Mouse (Mus musculus): ENCODE measurements around the gene Rnf43.

Rnf43 gene

DNA sequence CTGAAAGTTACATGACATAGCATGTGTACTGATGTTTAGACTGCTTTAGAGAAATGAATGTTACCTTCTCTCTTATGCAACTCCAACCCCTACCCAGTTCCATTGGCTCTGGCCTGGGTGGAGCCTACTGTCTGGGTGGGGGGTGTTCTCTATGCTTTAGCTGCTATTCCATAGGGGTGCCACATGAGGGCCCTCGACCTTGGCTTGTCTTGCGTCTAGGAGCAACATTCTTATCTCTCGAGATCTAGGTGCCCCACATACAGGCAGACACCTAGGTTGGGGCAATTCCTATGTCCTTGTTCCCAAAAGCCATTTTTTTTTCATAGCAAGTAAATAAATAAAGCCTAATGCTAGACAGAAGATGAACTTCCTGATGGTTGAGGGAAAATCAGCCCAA is 97.1 kb downstream of the Rnf43 start:
- DNase-seq (ENCODE audit: low spot score) = peak; percentile 80

DNA sequence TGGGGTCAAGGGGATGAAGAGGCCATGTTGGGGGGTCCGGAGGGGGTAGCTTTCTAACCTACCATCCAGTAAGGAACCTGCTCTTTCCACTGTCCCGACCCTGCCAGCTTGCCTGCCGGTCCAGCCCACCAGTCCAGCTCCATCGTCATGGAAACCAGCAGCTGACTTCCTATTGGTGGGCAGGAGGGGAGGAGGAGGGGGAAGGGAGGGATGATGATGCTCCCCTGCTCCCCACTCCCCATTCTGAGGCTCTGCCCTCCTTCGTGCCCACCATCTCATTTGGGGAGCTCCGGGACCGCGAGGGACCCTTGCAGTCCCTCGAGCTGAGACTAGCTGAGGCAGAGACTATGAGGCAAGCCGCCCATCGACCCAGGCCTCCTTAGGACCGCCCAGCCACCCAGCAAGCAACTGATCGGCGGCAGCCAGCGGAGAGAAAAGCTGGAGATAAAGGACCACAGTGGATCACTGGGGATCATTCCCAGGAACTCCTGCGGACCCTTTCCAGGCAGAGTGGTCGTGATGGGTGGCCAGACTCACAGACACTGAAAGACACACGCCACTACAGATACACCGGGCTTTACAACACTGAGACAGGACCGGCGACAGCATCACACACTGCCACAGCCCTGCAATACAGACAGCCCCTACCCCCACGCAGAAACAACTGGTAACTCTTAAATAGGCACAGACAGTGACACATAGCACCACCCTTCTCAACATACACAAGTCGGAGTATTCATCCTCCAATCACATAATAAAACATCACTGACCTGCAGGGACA is 98.0 kb downstream of the Rnf43 start, which contains the start of gene Tspoap1:
Gene Tspoap1 (plus strand): TSS at position 241 of the 781 bp plus-strand sequence.
- DNase-seq (ENCODE audit: low spot score) = no peak

DNA sequence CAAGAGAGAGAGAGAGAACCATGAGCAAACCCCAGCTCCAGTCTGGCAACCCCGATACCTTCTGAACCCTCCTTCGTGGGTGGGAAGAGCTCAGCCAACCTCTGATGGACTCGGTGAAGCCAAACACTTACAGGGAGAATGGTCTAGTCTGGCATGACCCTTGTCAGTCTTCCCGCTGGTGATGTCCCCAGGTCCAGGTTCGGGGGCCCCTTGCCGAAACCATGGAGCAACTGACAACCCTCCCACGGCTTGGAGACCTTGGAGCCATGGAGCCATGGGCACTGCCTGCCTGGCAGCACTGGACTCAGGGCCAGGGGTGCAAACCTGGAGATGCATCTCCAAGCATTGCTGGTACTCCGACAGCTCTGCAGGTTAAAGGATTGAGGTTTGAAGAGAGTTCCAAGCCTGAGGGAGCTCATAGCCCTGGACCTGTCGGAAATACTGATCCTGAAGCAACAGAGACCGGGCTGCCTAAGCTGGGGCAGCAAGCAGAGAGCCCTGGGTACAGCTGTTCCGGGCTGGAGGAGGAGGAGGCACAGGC is 98.7 kb downstream of the Rnf43 start:
- no peak for DNase-seq (ENCODE audit: low spot score)

DNA sequence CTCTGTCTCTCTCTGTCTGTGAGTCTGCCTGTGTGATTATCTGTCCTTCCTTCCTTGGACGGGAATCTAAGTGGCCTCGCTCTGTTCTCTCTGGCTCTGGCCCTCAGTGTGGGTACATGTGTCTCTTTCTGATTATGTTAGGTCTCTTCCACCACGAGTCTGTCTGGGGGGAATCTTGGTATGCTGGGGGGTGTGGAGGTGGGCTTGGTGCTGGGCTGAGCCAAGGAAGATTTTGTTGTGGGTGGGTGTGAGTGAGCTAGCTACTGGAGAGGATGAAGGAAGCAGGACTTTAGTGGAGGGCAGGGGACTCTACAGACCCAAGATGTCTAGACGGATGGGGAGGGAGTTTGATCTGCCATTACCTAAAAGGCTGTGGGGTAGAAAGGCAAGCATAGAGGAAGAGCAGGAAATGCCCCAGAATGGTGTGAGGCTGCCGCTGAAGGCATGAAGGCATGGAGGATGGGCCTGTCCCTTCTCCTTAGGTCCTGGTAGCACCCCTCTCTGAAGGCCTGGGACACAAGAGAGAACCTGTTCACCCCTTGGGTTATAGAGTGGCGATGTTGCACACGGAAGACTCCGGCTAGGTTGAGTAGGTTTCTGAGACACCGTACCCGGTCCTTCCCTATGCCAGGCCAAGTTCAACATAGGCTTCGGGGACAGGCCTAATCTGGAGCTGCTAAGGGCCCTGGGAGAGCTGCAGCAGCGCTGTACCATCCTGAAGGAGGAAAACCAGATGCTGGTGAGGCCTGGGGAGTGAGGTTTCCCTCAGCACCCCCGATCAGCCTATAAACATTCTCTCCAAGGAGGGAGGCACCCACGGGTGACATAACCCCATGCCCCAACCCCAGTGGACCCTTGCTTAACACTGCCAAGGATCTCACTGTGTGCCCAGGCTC is 99.5 kb downstream of the Rnf43 start:
- no peak for DNase-seq (ENCODE audit: low spot score)

DNA sequence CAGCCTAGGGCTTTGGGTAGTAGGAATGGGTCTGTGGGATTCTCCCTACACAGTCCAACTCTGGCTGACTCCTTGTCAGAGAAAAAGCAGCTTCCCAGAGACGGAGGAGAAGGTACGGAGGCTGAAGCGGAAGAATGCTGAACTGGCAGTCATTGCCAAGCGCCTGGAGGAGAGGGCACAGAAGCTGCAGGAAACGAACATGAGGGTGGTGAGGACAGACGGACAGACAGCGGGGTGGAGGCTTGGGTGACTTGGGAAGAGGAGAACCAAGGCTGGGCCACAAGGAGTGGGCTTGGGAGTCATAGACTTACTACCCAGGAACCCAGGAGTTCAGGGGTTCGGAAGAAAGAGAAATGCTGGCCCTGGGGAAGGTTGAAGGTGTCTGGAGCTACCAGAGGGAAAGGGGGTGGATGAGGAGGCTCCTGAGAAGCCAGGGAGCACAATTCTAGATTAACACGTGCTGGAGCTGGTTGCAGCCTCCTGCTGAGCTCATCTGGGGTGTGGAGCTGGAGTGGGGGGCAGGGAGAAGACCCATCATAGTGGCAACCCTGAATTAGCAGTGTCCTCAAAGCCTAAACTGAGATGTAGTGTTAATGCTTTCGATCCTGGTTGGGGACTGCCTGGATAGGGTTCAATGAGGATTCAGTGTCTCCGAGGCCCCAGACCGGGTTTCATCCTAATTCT is 100.3 kb downstream of the Rnf43 start:
- DNase-seq (ENCODE audit: low spot score) = no peak

DNA sequence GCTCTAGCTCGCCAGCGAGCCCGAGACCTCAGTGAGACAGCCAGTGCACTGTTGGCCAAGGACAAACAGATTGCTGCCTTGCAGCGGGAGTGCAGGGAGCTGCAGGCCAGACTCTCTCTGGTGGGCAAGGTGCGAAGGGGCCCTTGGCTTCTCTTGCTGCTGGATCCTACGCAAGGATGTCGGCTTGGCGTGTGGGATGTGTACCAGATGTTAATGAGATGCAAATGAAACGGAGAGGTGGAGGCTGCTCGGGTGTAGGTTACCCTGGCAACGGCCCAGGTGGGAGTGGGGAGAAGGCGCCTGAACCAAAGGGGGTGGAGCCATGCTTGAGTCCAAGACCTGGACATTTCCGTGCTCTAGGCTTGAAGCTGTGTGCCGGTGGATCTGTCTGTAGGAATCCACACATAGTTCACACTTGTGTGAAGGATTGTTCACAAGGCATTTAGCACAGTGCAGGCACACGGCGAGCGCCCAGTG is 101.0 kb downstream of the Rnf43 start:
- DNase-seq (ENCODE audit: low spot score) = no peak

DNA sequence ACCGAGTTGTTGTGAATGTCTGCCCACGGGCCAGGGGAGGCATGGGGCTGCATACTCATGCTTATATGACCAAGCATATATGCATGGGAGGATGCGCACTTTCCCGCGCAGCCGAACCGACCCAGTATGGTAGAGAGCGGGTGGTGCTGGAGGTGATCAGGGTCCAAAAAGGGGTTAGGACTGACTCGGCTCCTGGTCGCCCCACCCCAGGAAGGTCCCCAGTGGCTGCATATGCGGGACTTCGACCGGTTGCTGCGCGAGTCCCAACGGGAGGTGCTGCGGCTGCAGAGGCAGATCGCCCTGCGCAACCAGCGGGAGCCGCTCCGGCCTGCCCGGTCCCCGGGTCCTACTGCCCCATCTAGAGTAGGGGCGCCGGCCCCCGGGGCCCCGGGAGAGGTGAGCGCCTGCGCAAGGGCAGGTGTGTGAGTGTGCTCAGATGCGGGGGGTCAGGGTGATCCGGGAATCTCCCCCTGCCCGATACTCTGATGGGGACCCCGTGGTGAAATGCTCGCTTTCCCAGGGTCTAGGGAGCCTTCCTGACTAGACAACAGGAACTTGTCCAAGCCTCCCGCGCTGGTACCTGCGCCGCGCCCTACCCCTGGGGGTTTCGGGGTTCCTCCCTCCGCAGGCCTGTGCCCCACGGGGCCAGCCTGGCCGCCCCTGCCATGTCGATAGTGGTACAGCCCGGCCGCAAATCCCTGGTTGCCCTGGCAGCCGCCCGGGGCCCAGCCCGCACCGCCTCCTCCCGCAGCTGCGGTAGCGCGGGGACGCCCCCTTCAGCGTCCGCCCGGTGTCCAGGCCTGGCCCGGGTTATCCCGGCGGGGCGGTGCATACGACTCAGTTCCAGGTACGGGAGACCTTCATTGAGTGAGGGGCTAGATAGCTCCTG is 101.7 kb downstream of the Rnf43 start:
- DNase-seq (ENCODE audit: low spot score) = no peak

DNA sequence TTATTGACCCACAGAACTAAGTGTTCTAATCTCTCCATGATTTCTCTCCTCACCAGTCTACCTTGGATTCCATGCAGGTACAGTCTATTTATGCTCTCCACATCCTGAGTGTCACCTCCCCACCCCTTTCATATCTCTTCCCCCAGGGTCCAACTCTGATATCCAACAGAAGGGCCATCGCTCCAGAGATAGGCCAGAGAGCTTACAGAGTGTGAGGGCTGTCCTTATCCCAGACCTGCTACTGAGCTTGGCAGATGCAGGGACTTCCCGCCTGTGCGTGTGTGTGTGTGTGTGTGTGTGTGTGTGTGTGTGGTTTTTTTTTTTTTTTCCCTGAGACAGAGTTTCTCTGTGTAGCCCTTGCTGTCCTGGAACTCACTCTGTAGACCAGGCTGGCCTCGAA is 106.2 kb downstream of the Rnf43 start:
- DNase-seq (ENCODE audit: low spot score) = no peak

DNA sequence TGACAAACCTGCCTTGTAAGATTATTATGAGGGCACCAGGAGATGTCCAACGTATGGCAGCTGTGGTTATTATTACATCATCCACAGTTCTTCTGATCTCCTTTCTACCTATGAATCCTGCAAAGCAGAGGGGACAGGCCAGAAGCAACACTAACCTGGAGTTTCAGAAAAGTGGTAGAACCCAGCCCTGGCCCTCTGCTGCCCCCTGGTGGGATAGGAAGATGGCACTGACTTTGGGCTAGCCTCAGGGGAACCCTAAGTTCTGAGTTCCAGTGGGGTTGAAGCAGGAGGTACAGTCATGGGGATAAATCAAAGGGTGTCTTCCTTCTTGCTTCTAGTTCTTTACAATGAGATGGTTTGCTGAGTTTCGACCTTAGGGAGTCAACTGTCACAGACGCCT is 108.5 kb downstream of the Rnf43 start:
- DNase-seq (ENCODE audit: low spot score) = peak; percentile 71

DNA sequence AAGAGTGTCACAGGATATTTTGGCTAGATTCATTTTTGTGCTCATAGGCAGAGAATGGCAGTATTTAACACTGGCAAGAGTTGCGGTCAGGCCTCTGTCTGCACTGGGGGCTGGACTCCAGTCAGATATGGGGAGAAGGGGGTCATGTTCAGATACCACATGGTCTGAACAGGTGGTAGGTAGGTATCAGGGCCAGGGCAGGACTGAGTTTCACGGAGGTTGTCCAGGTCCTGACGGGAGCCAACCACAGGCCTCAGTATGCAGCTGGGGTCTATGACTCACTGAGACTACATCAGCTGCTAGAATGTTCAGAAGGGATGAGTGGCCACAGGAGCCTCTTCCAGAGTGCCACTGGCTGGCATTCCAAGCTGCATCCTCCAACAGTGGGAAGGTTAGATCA is 109.8 kb downstream of the Rnf43 start:
- DNase-seq (ENCODE audit: low spot score) = no peak

DNA sequence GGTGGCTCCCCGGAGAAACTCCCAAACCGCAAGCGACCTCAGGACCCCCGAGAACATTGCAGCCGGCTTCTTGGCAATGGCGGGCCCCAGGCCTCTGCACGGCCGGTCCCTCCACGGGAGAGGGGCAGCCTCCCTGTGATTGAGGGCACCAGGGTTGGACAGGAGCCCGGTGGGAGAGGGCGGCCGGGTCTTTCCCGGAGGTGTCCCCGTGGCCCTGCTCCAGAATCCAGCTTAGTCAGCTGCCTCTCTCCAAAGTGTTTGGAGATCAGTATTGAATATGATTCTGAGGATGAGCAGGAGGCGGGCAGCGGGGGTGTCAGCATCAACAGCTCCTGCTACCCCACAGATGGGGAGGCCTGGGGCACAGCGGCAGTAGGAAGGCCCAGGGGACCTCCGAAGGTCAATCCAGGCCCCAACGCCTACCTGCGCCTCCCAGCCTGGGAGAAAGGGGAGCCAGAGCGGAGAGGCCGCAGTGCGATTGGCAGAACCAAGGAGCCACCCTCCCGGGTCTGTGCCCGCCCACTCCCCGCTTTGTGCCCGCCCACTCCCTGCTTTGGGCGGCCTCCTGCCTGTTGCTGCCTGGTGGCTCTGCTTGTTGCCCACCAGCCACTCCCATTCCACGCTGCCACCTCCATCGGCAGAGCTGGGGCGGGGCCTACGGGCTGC is 115.7 kb downstream of the Rnf43 start:
- DNase-seq (ENCODE audit: low spot score) = no peak

DNA sequence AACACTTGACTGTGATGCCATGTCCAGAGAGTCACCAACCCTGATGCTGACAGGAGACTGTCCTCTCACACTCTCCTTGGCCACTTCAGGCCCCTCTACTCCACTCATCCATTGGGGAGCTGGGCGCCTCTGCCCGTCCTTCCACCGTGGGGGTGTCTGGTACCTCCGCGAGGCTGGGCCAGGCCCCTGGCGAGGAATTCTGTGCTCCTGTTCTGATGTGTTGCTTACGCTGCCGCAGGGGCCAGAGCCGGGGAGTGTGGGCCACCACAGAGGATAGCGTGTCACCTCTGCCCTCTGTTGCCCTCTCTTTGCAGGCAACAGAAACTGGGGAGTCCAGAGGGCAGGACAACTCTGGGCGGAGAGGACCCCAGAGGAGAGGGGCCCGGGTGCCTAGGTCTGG is 116.4 kb downstream of the Rnf43 start:
- no peak for DNase-seq (ENCODE audit: low spot score)

DNA sequence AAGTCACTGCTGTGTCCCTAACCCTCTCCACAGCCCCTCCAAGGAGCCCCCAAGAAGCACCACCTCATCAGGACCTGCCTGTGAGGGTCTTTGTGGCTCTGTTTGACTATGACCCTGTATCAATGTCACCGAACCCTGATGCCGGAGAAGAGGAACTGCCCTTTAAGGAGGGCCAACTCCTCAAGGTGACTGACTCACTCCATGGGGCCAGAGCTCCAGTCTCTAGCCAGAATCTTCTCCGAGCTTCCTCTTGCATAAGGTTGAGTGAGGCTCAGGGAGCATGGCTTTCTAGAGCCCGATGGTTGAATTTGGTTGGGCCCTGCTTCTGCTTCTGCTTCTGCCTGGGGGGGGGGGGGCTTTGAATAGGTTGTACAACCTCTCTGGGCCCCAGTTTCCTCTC is 116.9 kb downstream of the Rnf43 start:
- no peak for DNase-seq (ENCODE audit: low spot score)

DNA sequence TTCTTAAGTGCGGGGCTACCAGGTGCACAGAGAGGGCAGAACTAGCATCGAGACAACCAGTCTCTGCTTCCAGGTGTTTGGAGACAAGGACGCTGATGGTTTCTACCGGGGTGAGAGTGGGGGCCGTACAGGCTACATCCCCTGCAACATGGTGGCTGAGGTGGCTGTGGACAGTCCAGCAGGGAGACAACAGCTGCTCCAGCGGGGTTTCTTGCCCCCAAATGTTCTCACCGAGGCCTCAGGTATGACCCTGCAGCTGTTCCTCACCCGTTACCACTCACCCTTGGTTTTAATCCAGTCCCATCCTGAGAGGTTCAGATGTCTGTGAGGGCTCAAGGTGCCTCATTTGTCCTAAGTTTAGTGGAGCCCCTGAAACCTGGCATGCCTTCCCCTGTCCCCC is 117.6 kb downstream of the Rnf43 start:
- no peak for DNase-seq (ENCODE audit: low spot score)

Data from c-Kit-positive CD71-positive TER-119-positive erythroid progenitor cells, embryonic 14.5 days (primary cell).